Mouse (Mus musculus): Measurements from ENCODE around the gene Pop7.

DNA sequence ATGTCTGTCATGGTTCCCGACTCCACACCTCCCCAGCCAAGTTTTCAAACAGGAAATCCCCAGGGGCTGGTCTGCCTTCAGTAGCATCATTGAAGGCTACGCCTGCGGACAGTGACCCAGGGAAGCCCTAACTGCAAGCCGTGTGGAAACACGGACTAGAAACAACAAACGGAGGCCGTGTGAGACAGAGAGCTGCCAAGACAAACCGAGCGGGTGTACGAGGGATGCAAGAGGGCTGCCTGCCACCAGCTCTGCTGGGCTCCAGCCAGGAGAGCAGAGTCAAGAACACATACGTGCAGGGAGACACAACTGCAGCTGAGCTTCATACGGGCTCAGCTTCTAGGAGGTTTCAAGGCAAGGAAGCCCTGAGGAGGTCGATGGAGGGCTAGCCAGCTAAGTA lies 8.5 kb downstream of the Pop7 start:
- TF ChIP-seq CTCF (conservative IDR thresholded peaks at IDR 0.05; ENCODE audit: insufficient read depth, insufficient read length, low read depth, low read length) (no peak), POLR2A (IDR thresholded peaks at IDR 0.05; ENCODE audit: low read depth, low read length) (no peak)

Data from kidney, adult 2 months (tissue).